Mouse (Mus musculus): ENCODE measurements at regions not wholly inside any gene's neighbourhood (a gene's known extent, or its start where the extent isn't known, plus 50 kb on each side); places are given as distances from the start of the nearest gene placed in this dataset.

GRCm38 (mm10) chr14:88410722-88411437 is 60.3 kb downstream of the Pcdh20 start:
- no peak for DNase-seq (ENCODE audit: low read depth, low spot score)

- DNase-seq (ENCODE audit: low read depth, low spot score): no peak
Observed at GRCm38 (mm10) chr14:88399270-88399669, 71.9 kb downstream of the Pcdh20 start.

- no peak for DNase-seq (ENCODE audit: low read depth, low spot score)
Observed at GRCm38 (mm10) chr14:88397187-88397586, 74.0 kb downstream of the Pcdh20 start.

GRCm38 (mm10) chr14:88395016-88395415 is 76.2 kb downstream of the Pcdh20 start:
- no peak for DNase-seq (ENCODE audit: low read depth, low spot score)

- no peak for DNase-seq (ENCODE audit: low read depth, low spot score)
Observed at GRCm38 (mm10) chr14:88384553-88384952, 86.6 kb downstream of the Pcdh20 start.

- peak; percentile 13 for DNase-seq (ENCODE audit: low read depth, low spot score)
Observed at GRCm38 (mm10) chr14:88347177-88347576, 124.0 kb downstream of the Pcdh20 start.

GRCm38 (mm10) chr14:88337304-88337703 is 133.9 kb downstream of the Pcdh20 start:
- no peak for DNase-seq (ENCODE audit: low read depth, low spot score)

GRCm38 (mm10) chr14:88330613-88331012 is 140.6 kb downstream of the Pcdh20 start:
- DNase-seq (ENCODE audit: low read depth, low spot score): no peak

GRCm38 (mm10) chr14:88326411-88326810 is 144.8 kb downstream of the Pcdh20 start:
- DNase-seq (ENCODE audit: low read depth, low spot score): no peak

GRCm38 (mm10) chr14:88278327-88278726 is 192.9 kb downstream of the Pcdh20 start:
- no peak for DNase-seq (ENCODE audit: low read depth, low spot score)

- DNase-seq (ENCODE audit: low read depth, low spot score): no peak
Observed at GRCm38 (mm10) chr14:88264771-88265170, 206.4 kb downstream of the Pcdh20 start.

- no peak for DNase-seq (ENCODE audit: low read depth, low spot score)
Observed at GRCm38 (mm10) chr14:88259034-88259433, 212.2 kb downstream of the Pcdh20 start.

GRCm38 (mm10) chr14:88255131-88255530 is 216.1 kb downstream of the Pcdh20 start:
- DNase-seq (ENCODE audit: low read depth, low spot score): no peak
